Mouse (Mus musculus) hindbrain, embryonic 11.5 days (tissue): ENCODE data around the gene Mok. TPM values are rescaled to one million over a fixed set of nuclear protein-coding genes. Genes with fewer than 3 reads are reported as not detected.

Experiments
- ATAC-seq: fragments of 200-750 bp; cut with Nextera tagmentation; 2 replicates; pipeline ENCODE4 v1.8.0; 2017; ENCODE audit warnings: mild to moderate bottlenecking, moderate TSS enrichment, moderate library complexity; ENCODE audit not compliant: low FRiP score
- DNase-seq: peaks from one replicate; pipeline ENCODE4 v3.0.0-alpha.2; 2015; ENCODE audit warnings: low spot score
- H3K27ac ChIP-seq: fragments of 300-500 bp; sonication (generic); 2 replicates; pipeline ENCODE4 v1.5.1; 2014; ENCODE audit warnings: mild to moderate bottlenecking, low read depth, low read length
- H3K27me3 ChIP-seq: fragments of 300-500 bp; sonication (generic); 2 replicates; pipeline ENCODE4 v1.6.1; 2014; ENCODE audit warnings: mild to moderate bottlenecking, low read length, moderate library complexity, mixed read lengths; ENCODE audit not compliant: control insufficient read depth, insufficient read depth
- H3K36me3 ChIP-seq: fragments of 300-500 bp; sonication (generic); 2 replicates; pipeline ENCODE4 v1.6.1; 2014; ENCODE audit warnings: mild to moderate bottlenecking, low read length, moderate library complexity, mixed read lengths; ENCODE audit not compliant: control insufficient read depth, insufficient read depth
- H3K4me1 ChIP-seq: fragments of 300-500 bp; sonication (generic); replicated peaks from 2 replicates; pipeline ENCODE4 v1.6.1; 2014; ENCODE audit warnings: low read length, mixed read lengths; ENCODE audit not compliant: control insufficient read depth, insufficient read depth
- H3K4me2 ChIP-seq: fragments of 300-500 bp; sonication (generic); replicated peaks from 2 replicates; pipeline ENCODE4 v1.6.1; 2014; ENCODE audit warnings: mild to moderate bottlenecking, low read depth, low read length
- H3K4me3 ChIP-seq: fragments of 300-500 bp; sonication (generic); 2 replicates; pipeline ENCODE4 v1.5.1; 2014; ENCODE audit warnings: low read depth, low read length
- H3K9ac ChIP-seq: fragments of 300-500 bp; sonication (generic); 2 replicates; pipeline ENCODE4 v1.6.1; 2014; ENCODE audit warnings: low read depth, low read length
- H3K9me3 ChIP-seq: fragments of 300-500 bp; sonication (generic); 2 replicates; pipeline ENCODE4 v1.6.1; 2016; ENCODE audit warnings: low read length; ENCODE audit not compliant: control insufficient read depth
- WGBS: fragments of 180-500 bp; shearing (Covaris S2); extraction: QIAGEN DNeasy Blood & Tissue Kit; methylation state at CpG from one replicate; pipeline ENCODE4 v1.1.7; 2014; 5-methylcytosine and 5-hydroxymethylcytosine counted together
- polyA plus RNA-seq: library from polyadenylated mRNA; unstranded; fragments of >200 nt; fragmentation: Nextera tagmentation; extraction: Ambion mirVana; gene quantifications from 2 replicates; pipeline ENCODE4 v1.2.1, GENCODE M21; 2014

Gene Mok
- polyA plus RNA-seq, 1 experiment from 2014 or later = 14.4 TPM

GRCm38 (mm10) chr12:110795035-110795434, 45.7 kb downstream of the Mok start:
- Histone ChIP-seq H3K4me3 (no peak overlapping the region), H3K9ac (no peak overlapping the region), H3K36me3 (no peaks in the 10 kb centered on the region), H3K27me3 (no peaks in the 10 kb centered on the region), H3K4me1 (no peaks in the 10 kb centered on the region), H3K27ac (no peak overlapping the region), H3K9me3 (no peaks in the 10 kb centered on the region), H3K4me2 (no peak overlapping the region)
- DNase-seq (no peak), ATAC-seq (no peak)
- 90% methylated on average over 6 of the region's 6 CpGs for WGBS

GRCm38 (mm10) chr12:110791026-110791425, 49.7 kb downstream of the Mok start:
- WGBS = 94% methylated on average over 8 of the region's 8 CpGs
- no peak overlapping the region for H3K4me3 ChIP-seq
- H3K27ac ChIP-seq = no peak overlapping the region
- no peak overlapping the region for H3K4me2 ChIP-seq
- H3K9ac ChIP-seq = no peak overlapping the region
- no peaks in the 10 kb centered on the region for H3K9me3 ChIP-seq
- DNase-seq (no peak), ATAC-seq (no peak)
- H3K4me1 ChIP-seq = no peaks in the 10 kb centered on the region
- no peaks in the 10 kb centered on the region for H3K36me3 ChIP-seq
- no peaks in the 10 kb centered on the region for H3K27me3 ChIP-seq

- H3K9ac ChIP-seq = no peak overlapping the region
- DNase-seq = no peak
Measured at GRCm38 (mm10) chr12:110790580-110790979, 50.2 kb downstream of the Mok start.

GRCm38 (mm10) chr12:110786243-110786642, 54.5 kb downstream of the Mok start:
- no peaks in the 10 kb centered on the region for H3K9me3 ChIP-seq
- H3K36me3 ChIP-seq = no peaks in the 10 kb centered on the region
- ATAC-seq (no peak), DNase-seq (no peak)
- no peak overlapping the region for H3K4me2 ChIP-seq
- H3K27me3 ChIP-seq = no peaks in the 10 kb centered on the region
- H3K9ac ChIP-seq = no peak overlapping the region
- H3K4me3 ChIP-seq = no peak overlapping the region
- no peak overlapping the region for H3K27ac ChIP-seq
- no peaks in the 10 kb centered on the region for H3K4me1 ChIP-seq
- 91% methylated on average over 4 of the region's 4 CpGs for WGBS

More at GRCm38 (mm10) chr12:110790580-110790979, 50.2 kb downstream of the Mok start:
- 90% methylated on average over 4 of the region's 4 CpGs for WGBS
- no peaks in the 10 kb centered on the region for H3K4me1 ChIP-seq
- H3K4me2 ChIP-seq = no peak overlapping the region
- no peaks in the 10 kb centered on the region for H3K27me3 ChIP-seq
- no peaks in the 10 kb centered on the region for H3K9me3 ChIP-seq
- no peak overlapping the region for H3K27ac ChIP-seq
- no peaks in the 10 kb centered on the region for H3K36me3 ChIP-seq
- no peak overlapping the region for H3K4me3 ChIP-seq
- no peak for ATAC-seq

- no peak for ATAC-seq
- 98% methylated on average over 2 of the region's 2 CpGs for WGBS
- Histone ChIP-seq H3K9me3 (no peaks in the 10 kb centered on the region), H3K27me3 (no peaks in the 10 kb centered on the region), H3K4me1 (no peaks in the 10 kb centered on the region), H3K4me2 (no peak overlapping the region), H3K4me3 (no peak overlapping the region), H3K9ac (no peak overlapping the region), H3K36me3 (no peaks in the 10 kb centered on the region), H3K27ac (no peak overlapping the region)
- DNase-seq = no peak
Measured at GRCm38 (mm10) chr12:110784211-110784610, 56.5 kb downstream of the Mok start.

- Histone ChIP-seq H3K27me3 (no peaks in the 10 kb centered on the region), H3K4me1 (no peaks in the 10 kb centered on the region), H3K36me3 (no peaks in the 10 kb centered on the region), H3K9me3 (no peaks in the 10 kb centered on the region), H3K4me2 (no peak overlapping the region), H3K9ac (no peak overlapping the region), H3K27ac (no peak overlapping the region), H3K4me3 (no peak overlapping the region)
- no peak for DNase-seq
- no peak for ATAC-seq
- 96% methylated on average over 1 of the region's 1 CpGs for WGBS
Measured at GRCm38 (mm10) chr12:110782278-110782677, 58.5 kb downstream of the Mok start.

- no peaks in the 10 kb centered on the region for H3K27me3 ChIP-seq
- H3K4me1 ChIP-seq = no peaks in the 10 kb centered on the region
- no peak for ATAC-seq
- H3K9ac ChIP-seq = no peak overlapping the region
- DNase-seq = no peak
- WGBS = 82% methylated on average over 8 of the region's 8 CpGs
- H3K4me3 ChIP-seq = no peak overlapping the region
- no peak overlapping the region for H3K4me2 ChIP-seq
- no peaks in the 10 kb centered on the region for H3K36me3 ChIP-seq
- H3K27ac ChIP-seq = no peak overlapping the region
- H3K9me3 ChIP-seq = no peaks in the 10 kb centered on the region
Measured at GRCm38 (mm10) chr12:110781181-110781580, 59.6 kb downstream of the Mok start.

- H3K9ac ChIP-seq = no peak overlapping the region
- no peak for ATAC-seq
- H3K4me1 ChIP-seq = no peaks in the 10 kb centered on the region
- no peaks in the 10 kb centered on the region for H3K9me3 ChIP-seq
- H3K36me3 ChIP-seq = no peaks in the 10 kb centered on the region
- DNase-seq = no peak
- H3K27ac ChIP-seq = no peak overlapping the region
- no peak overlapping the region for H3K4me3 ChIP-seq
- H3K27me3 ChIP-seq = no peaks in the 10 kb centered on the region
- 87% methylated on average over 7 of the region's 7 CpGs for WGBS
- H3K4me2 ChIP-seq = no peak overlapping the region
Measured at GRCm38 (mm10) chr12:110779296-110779695, 61.4 kb downstream of the Mok start.

GRCm38 (mm10) chr12:110777853-110778252, 62.9 kb downstream of the Mok start:
- WGBS = 88% methylated on average over 5 of the region's 5 CpGs
- H3K27ac ChIP-seq = no peak overlapping the region
- no peak overlapping the region for H3K4me3 ChIP-seq
- no peaks in the 10 kb centered on the region for H3K9me3 ChIP-seq
- H3K9ac ChIP-seq = no peak overlapping the region
- no peaks in the 10 kb centered on the region for H3K27me3 ChIP-seq
- DNase-seq (no peak), ATAC-seq (no peak)
- no peaks in the 10 kb centered on the region for H3K4me1 ChIP-seq
- H3K36me3 ChIP-seq = no peaks in the 10 kb centered on the region
- no peak overlapping the region for H3K4me2 ChIP-seq
